Mouse (Mus musculus) limb, embryonic 12.5 days (tissue): Measurements from ENCODE around the gene Wsb1. TPM values are rescaled to one million over a fixed set of nuclear protein-coding genes. Genes with fewer than 3 reads are reported as not detected.

Experiments used
- ATAC-seq: fragments of 200-750 bp; cut with Nextera tagmentation; 2 replicates; pipeline ENCODE4 v1.8.0; 2017; ENCODE audit warnings: low read depth, moderate TSS enrichment; ENCODE audit not compliant: insufficient number of reproducible peaks, insufficient read depth, low FRiP score, low TSS enrichment
- H3K27ac ChIP-seq: fragments of 300-500 bp; sonication (generic); 2 replicates; pipeline ENCODE4 v1.5.1; 2016; ENCODE audit warnings: mild to moderate bottlenecking, moderate library complexity
- H3K27me3 ChIP-seq: fragments of 300-500 bp; sonication (generic); 2 replicates; pipeline ENCODE4 v1.6.1; 2016; ENCODE audit warnings: mild to moderate bottlenecking, moderate library complexity
- H3K36me3 ChIP-seq: fragments of 300-500 bp; sonication (generic); 2 replicates; pipeline ENCODE4 v1.6.1; 2016; ENCODE audit warnings: mild to moderate bottlenecking, moderate library complexity
- H3K4me1 ChIP-seq: fragments of 300-500 bp; sonication (generic); replicated peaks from 2 replicates; pipeline ENCODE4 v1.6.1; 2016
- H3K4me2 ChIP-seq: fragments of 300-500 bp; sonication (generic); 2 replicates; pipeline ENCODE4 v1.6.1; 2016; ENCODE audit warnings: mild to moderate bottlenecking, moderate library complexity
- H3K4me3 ChIP-seq: fragments of 300-500 bp; sonication (generic); replicated peaks from 2 replicates; pipeline ENCODE4 v1.5.1; 2016; ENCODE audit warnings: mild to moderate bottlenecking
- H3K9ac ChIP-seq: fragments of 300-500 bp; sonication (generic); replicated peaks from 2 replicates; pipeline ENCODE4 v1.6.1; 2016; ENCODE audit warnings: mild to moderate bottlenecking, moderate library complexity
- H3K9me3 ChIP-seq: fragments of 300-500 bp; sonication (generic); 2 replicates; pipeline ENCODE4 v1.6.1; 2016; ENCODE audit warnings: mild to moderate bottlenecking, moderate library complexity
- WGBS: fragments of 180-500 bp; shearing (Covaris S2); methylation state at CpG from one replicate; pipeline ENCODE4 v1.1.7; 2016; 5-methylcytosine and 5-hydroxymethylcytosine counted together
- polyA plus RNA-seq: library from polyadenylated mRNA; unstranded; fragments of >200 nt; fragmentation: Nextera tagmentation; extraction: Ambion mirVana; gene quantifications from 2 replicates; pipeline ENCODE4 v1.2.1, GENCODE M21; 2016

Gene Wsb1
- polyA plus RNA-seq, 1 experiment from 2014 or later, result 446 TPM

GRCm38 (mm10) chr11:79214015-79214418 is 40.5 kb downstream of the Wsb1 start:
- Histone ChIP-seq H3K9me3 (no peaks in the 10 kb centered on the region), H3K9ac (no peak overlapping the region), H3K36me3 (no peaks in the 10 kb centered on the region), H3K27me3 (no peaks in the 10 kb centered on the region), H3K4me3 (no peak overlapping the region), H3K4me1 (no peaks in the 10 kb centered on the region), H3K27ac (no peak overlapping the region), H3K4me2 (no peak overlapping the region)
- WGBS, result 12% methylated on average over 14 of the region's 14 CpGs
- peak; percentile 42; the same call in 1 of the 2 replicates for ATAC-seq

GRCm38 (mm10) chr11:79209882-79210471 is 44.5 kb downstream of the Wsb1 start:
- Histone ChIP-seq H3K4me1 (0 out of 2 replicates have a peak, but pooled peaks cover 4% of the 10 kb centered on the region), H3K36me3 (no peaks in the 10 kb centered on the region), H3K4me2 (no peak overlapping the region), H3K9ac (no peak overlapping the region), H3K9me3 (no peaks in the 10 kb centered on the region), H3K4me3 (no peak overlapping the region), H3K27me3 (no peaks in the 10 kb centered on the region), H3K27ac (no peak overlapping the region)
- no peak for ATAC-seq
- WGBS, result 86% methylated on average over 5 of the region's 5 CpGs

- no peaks in the 10 kb centered on the region for H3K27me3 ChIP-seq
- H3K27ac ChIP-seq, result no peak overlapping the region
- no peak for ATAC-seq
- 53% methylated on average over 5 of the region's 5 CpGs for WGBS
- no peak overlapping the region for H3K4me2 ChIP-seq
- no peak overlapping the region for H3K4me3 ChIP-seq
- no peaks in the 10 kb centered on the region for H3K36me3 ChIP-seq
- no peak overlapping the region for H3K9ac ChIP-seq
- H3K9me3 ChIP-seq, result no peaks in the 10 kb centered on the region
- H3K4me1 ChIP-seq, result 0 out of 2 replicates have a peak, but pooled peaks cover 4% of the 10 kb centered on the region
Observed at GRCm38 (mm10) chr11:79209113-79209512, 45.4 kb downstream of the Wsb1 start.

- WGBS, result 95% methylated on average over 4 of the region's 4 CpGs
- no peak for ATAC-seq
- no peaks in the 10 kb centered on the region for H3K27me3 ChIP-seq
- H3K9me3 ChIP-seq, result no peaks in the 10 kb centered on the region
- H3K4me1 ChIP-seq, result 0 out of 2 replicates have a peak, but pooled peaks cover 4% of the 10 kb centered on the region
- no peak overlapping the region for H3K4me2 ChIP-seq
- H3K9ac ChIP-seq, result no peak overlapping the region
- no peaks in the 10 kb centered on the region for H3K36me3 ChIP-seq
- no peak overlapping the region for H3K27ac ChIP-seq
- H3K4me3 ChIP-seq, result no peak overlapping the region
Observed at GRCm38 (mm10) chr11:79208462-79208861, 46.0 kb downstream of the Wsb1 start.

- WGBS, result 90% methylated on average over 10 of the region's 10 CpGs
- Histone ChIP-seq H3K27ac (no peak overlapping the region), H3K9me3 (no peaks in the 10 kb centered on the region), H3K36me3 (no peaks in the 10 kb centered on the region), H3K4me1 (0 out of 2 replicates have a peak, but pooled peaks cover 4% of the 10 kb centered on the region), H3K9ac (no peak overlapping the region), H3K4me2 (no peak overlapping the region), H3K4me3 (no peak overlapping the region), H3K27me3 (no peaks in the 10 kb centered on the region)
- ATAC-seq, result no peak
Observed at GRCm38 (mm10) chr11:79207691-79208090, 46.8 kb downstream of the Wsb1 start.

GRCm38 (mm10) chr11:79204444-79204843 is 50.0 kb downstream of the Wsb1 start:
- Histone ChIP-seq H3K4me2 (no peak overlapping the region), H3K9me3 (no peaks in the 10 kb centered on the region), H3K27ac (no peak overlapping the region), H3K4me1 (peaks cover 11% of the 10 kb centered on the region; the same call in 1 of the 2 replicates), H3K27me3 (no peaks in the 10 kb centered on the region), H3K36me3 (no peaks in the 10 kb centered on the region), H3K9ac (no peak overlapping the region), H3K4me3 (no peak overlapping the region)
- 74% methylated on average over 3 of the region's 3 CpGs for WGBS
- no peak for ATAC-seq

GRCm38 (mm10) chr11:79200502-79200901 is 54.0 kb downstream of the Wsb1 start:
- no peaks in the 10 kb centered on the region for H3K36me3 ChIP-seq
- no peaks in the 10 kb centered on the region for H3K9me3 ChIP-seq
- no peak overlapping the region for H3K4me2 ChIP-seq
- peaks cover 15% of the 10 kb centered on the region; the same call in 1 of the 2 replicates for H3K4me1 ChIP-seq
- no peak overlapping the region for H3K4me3 ChIP-seq
- H3K27me3 ChIP-seq, result no peaks in the 10 kb centered on the region
- no peak overlapping the region for H3K9ac ChIP-seq
- ATAC-seq, result no peak
- WGBS, result 36% methylated on average over 7 of the region's 7 CpGs
- H3K27ac ChIP-seq, result no peak overlapping the region

- H3K27ac ChIP-seq, result no peak overlapping the region
- no peaks in the 10 kb centered on the region for H3K36me3 ChIP-seq
- no peaks in the 10 kb centered on the region for H3K27me3 ChIP-seq
- H3K4me3 ChIP-seq, result no peak overlapping the region
- H3K9ac ChIP-seq, result no peak overlapping the region
- no peaks in the 10 kb centered on the region for H3K9me3 ChIP-seq
- H3K4me2 ChIP-seq, result no peak overlapping the region
- no peak for ATAC-seq
- WGBS, result 92% methylated on average over 4 of the region's 4 CpGs
- peaks cover 15% of the 10 kb centered on the region; the same call in 1 of the 2 replicates for H3K4me1 ChIP-seq
Observed at GRCm38 (mm10) chr11:79198562-79198961, 55.9 kb downstream of the Wsb1 start.

- WGBS, result 85% methylated on average over 6 of the region's 6 CpGs
- Histone ChIP-seq H3K4me1 (peaks cover 15% of the 10 kb centered on the region; the same call in 1 of the 2 replicates), H3K27ac (no peak overlapping the region), H3K9me3 (no peaks in the 10 kb centered on the region), H3K4me2 (no peak overlapping the region), H3K4me3 (no peak overlapping the region), H3K27me3 (no peaks in the 10 kb centered on the region), H3K36me3 (no peaks in the 10 kb centered on the region), H3K9ac (no peak overlapping the region)
- no peak for ATAC-seq
Observed at GRCm38 (mm10) chr11:79197846-79198235, 56.6 kb downstream of the Wsb1 start.

- WGBS, result 83% methylated on average over 13 of the region's 13 CpGs
- ATAC-seq, result no peak
Observed at GRCm38 (mm10) chr11:79196876-79197845, 57.3 kb downstream of the Wsb1 start.

GRCm38 (mm10) chr11:79196196-79196869 is 58.1 kb downstream of the Wsb1 start:
- Histone ChIP-seq H3K9ac (no peak overlapping the region), H3K27ac (peak overlapping the region; percentile 42; the same call in 1 of the 2 replicates), H3K4me2 (no peak overlapping the region), H3K36me3 (no peaks in the 10 kb centered on the region), H3K4me1 (peaks cover 15% of the 10 kb centered on the region; the same call in 1 of the 2 replicates), H3K27me3 (no peaks in the 10 kb centered on the region), H3K4me3 (no peak overlapping the region), H3K9me3 (no peaks in the 10 kb centered on the region)
- WGBS, result 66% methylated on average over 3 of the region's 3 CpGs
- no peak for ATAC-seq

More at GRCm38 (mm10) chr11:79196876-79197845, 57.3 kb downstream of the Wsb1 start:
- no peaks in the 10 kb centered on the region for H3K27me3 ChIP-seq
- no peak overlapping the region for H3K4me3 ChIP-seq
- H3K27ac ChIP-seq, result no peak overlapping the region
- H3K36me3 ChIP-seq, result no peaks in the 10 kb centered on the region
- no peaks in the 10 kb centered on the region for H3K9me3 ChIP-seq
- H3K4me2 ChIP-seq, result no peak overlapping the region
- H3K9ac ChIP-seq, result no peak overlapping the region
- peaks cover 15% of the 10 kb centered on the region; the same call in 1 of the 2 replicates for H3K4me1 ChIP-seq
